Mouse (Mus musculus): ENCODE data around the gene Pcgf1. TPM values are rescaled to one million over a fixed set of nuclear protein-coding genes. Genes with fewer than 3 reads are reported as not detected.

Pcgf1 gene
- polyA plus RNA-seq, 1 experiment from 2014 or later = 19.3 TPM

DNA sequence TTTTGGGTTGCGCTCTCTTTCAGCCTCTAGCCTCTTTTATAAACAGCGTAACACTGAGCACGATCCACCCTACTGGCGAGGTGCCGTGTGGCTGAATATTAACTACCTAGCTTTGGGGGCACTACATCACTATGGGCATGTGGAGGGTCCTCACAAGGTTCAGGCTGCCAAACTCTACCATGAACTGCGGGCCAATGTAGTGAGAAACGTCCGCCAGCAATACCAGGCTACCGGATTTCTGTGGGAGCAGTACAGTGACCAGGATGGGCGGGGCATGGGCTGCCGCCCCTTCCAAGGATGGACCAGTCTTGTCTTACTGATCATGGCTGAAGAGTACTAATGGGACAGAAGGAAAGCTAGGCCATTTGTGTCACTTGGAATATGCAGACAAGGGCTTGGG is 40.7 kb downstream of the Pcgf1 start:
- H3K9ac ChIP-seq = no peak overlapping the region
- peak overlapping the region; percentile 94; the same call in 1 of the 2 replicates for H3K27ac ChIP-seq
- H3K36me3 ChIP-seq = peaks cover 38% of the 10 kb centered on the region
- no peaks in the 10 kb centered on the region for H3K27me3 ChIP-seq
- H3K9me3 ChIP-seq (replicated peaks) = no peaks in the 10 kb centered on the region
- ATAC-seq (ENCODE audit: low read depth) (no peak), DNase-seq (no peak)
- WGBS (ENCODE audit: insufficient replicate concordance) = 84% methylated on average over 11 of the region's 11 CpGs
- H3K4me3 ChIP-seq (replicated peaks) = no peak overlapping the region
- H3K4me2 ChIP-seq = no peak overlapping the region
- peaks cover 82% of the 10 kb centered on the region for H3K4me1 ChIP-seq (replicated peaks)

DNA sequence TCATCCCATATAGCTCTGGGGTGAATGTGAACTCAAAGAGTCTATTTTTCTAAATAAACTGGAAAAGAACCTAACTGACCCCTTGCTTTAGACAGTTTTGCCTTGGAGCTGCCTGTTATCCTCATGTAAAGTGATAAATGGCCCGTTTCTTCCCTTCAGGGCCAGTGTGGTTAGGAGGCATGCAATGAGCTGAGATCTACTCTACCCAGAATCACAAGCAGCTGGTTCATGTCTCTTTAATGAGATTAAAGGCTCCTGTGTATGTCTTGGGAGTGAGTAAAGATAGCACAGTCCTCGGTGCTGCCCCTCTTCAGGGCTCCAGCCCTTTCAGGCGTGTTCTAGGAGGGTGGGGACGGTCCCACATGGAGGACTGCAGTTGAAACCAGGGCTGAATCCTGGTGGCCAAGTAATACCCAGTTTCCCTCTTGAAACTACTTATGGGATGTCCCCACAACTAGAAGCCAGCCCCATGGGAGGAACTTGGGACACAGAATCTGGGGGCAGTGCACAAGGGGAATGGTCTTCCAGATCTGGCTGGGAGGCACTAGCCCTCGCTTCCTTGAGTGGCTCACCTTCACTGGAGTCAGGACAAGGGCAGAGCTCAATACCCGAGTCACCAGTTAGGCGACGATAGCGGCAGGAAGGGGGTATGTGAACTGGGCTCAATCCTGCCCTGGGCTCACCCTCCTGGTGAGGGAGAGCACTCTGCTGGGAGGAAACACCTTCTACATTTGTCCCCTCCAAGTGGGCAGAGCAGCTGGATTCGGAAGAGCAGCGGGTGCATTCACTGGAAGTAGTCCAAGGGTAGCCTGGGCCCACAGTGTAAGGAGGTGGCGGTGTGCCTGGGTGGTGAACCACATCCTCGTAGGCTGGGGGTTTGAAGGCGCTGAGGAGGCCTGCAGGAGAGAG is 41.4 kb downstream of the Pcgf1 start:
- Histone ChIP-seq H3K36me3 (peaks cover 41% of the 10 kb centered on the region), H3K9ac (peak overlapping the region; percentile 72), H3K4me1 (replicated peaks) (peaks cover 82% of the 10 kb centered on the region), H3K9me3 (replicated peaks) (no peaks in the 10 kb centered on the region), H3K27me3 (no peaks in the 10 kb centered on the region), H3K27ac (peak overlapping the region; percentile 94), H3K4me2 (peak overlapping the region; percentile 97), H3K4me3 (replicated peaks) (0 out of 2 replicates have a peak overlapping the region, but pooled peaks have one; percentile 73)
- 66% methylated on average over 14 of the region's 14 CpGs for WGBS (ENCODE audit: insufficient replicate concordance)
- DNase-seq (no peak), ATAC-seq (ENCODE audit: low read depth) (no peak)

DNA sequence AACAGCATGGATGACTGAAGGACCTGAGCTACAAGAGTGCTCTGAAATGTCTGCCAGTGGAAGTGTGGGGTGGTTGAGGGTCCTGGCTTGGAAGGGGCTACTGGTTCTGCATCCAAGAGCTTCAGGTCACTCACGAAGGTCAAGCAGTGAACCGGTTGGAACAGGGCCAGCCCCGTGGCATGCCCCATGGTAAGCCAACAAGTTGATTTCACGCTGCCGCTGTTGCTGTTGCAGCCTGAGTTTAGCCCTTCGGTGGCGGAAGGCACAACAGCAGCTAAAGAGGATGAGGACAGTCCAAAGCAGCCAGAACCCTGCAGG is 42.0 kb downstream of the Pcgf1 start:
- Histone ChIP-seq H3K4me1 (replicated peaks) (peaks cover 80% of the 10 kb centered on the region), H3K36me3 (peaks cover 41% of the 10 kb centered on the region), H3K27ac (peak overlapping the region; percentile 94), H3K9ac (peak overlapping the region; percentile 72), H3K9me3 (replicated peaks) (no peaks in the 10 kb centered on the region), H3K4me2 (peak overlapping the region; percentile 97), H3K4me3 (replicated peaks) (peak overlapping the region; percentile 73), H3K27me3 (no peaks in the 10 kb centered on the region)
- DNase-seq (no peak), ATAC-seq (ENCODE audit: low read depth) (no peak)
- 84% methylated on average over 7 of the region's 7 CpGs for WGBS (ENCODE audit: insufficient replicate concordance)

DNA sequence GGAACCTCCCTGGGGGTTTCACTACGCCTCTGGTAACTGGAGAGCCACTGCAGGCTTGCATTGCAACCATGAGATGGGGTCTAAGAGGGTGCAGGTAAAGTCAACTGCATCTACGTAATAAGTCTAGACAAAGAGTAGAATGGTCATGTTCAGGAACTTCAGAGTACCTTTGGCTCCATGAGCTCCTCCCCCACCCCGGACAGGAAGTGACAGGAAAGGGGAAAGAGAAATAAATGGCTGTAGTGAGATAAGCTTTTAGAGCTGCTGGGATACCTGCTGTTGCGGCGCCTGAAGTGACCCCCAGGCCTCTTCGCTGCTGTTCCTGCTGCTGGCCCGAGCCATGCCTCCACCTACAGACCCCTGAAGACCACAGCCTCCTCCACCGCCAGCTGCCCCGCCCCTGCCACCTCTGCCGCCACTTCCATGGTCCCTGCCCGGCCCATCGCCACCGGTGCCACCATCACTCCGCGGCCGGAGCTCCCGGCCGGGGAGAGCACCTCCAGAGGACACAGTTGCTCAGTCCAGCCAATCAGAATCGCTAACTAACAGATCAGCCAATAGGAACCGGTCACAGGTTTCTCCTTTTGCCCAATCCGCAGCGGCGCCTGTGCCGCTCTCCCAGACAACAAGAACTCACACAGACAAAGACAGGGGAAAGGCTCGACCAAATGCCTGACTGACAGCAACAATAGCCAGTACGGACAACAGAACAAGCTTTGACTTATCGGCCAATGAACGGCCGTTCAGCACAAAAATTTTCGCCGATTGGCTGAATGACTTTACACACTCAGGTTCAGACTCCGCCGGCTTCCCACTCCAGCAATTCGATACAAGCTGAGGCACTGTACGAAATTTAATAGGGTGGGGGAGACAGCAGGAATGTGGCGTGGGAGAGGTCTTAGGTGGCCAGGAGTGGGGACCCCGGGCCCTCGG is 43.5 kb downstream of the Pcgf1 start, which contains the start of gene Wbp1:
Wbp1 (minus strand) TSS at position 630 of the 933 bp plus-strand sequence.
- Histone ChIP-seq H3K9me3 (replicated peaks) (no peaks in the 10 kb centered on the region), H3K27ac (peak within 1 kb of the TSS; percentile 94), H3K9ac (peak within 1 kb of the TSS; percentile 83), H3K27me3 (no peaks in the 10 kb centered on the region), H3K4me3 (replicated peaks) (peak within 1 kb of the TSS; percentile 73), H3K4me2 (peak within 1 kb of the TSS; percentile 97), H3K36me3 (peaks cover 41% of the 10 kb centered on the region), H3K4me1 (replicated peaks) (peaks cover 77% of the 10 kb centered on the region)
- DNase-seq (peak; percentile 95), ATAC-seq (ENCODE audit: low read depth) (peak; percentile 90)
- WGBS (ENCODE audit: insufficient replicate concordance) = under 1% methylated on average over 38 of the region's 38 CpGs

DNA sequence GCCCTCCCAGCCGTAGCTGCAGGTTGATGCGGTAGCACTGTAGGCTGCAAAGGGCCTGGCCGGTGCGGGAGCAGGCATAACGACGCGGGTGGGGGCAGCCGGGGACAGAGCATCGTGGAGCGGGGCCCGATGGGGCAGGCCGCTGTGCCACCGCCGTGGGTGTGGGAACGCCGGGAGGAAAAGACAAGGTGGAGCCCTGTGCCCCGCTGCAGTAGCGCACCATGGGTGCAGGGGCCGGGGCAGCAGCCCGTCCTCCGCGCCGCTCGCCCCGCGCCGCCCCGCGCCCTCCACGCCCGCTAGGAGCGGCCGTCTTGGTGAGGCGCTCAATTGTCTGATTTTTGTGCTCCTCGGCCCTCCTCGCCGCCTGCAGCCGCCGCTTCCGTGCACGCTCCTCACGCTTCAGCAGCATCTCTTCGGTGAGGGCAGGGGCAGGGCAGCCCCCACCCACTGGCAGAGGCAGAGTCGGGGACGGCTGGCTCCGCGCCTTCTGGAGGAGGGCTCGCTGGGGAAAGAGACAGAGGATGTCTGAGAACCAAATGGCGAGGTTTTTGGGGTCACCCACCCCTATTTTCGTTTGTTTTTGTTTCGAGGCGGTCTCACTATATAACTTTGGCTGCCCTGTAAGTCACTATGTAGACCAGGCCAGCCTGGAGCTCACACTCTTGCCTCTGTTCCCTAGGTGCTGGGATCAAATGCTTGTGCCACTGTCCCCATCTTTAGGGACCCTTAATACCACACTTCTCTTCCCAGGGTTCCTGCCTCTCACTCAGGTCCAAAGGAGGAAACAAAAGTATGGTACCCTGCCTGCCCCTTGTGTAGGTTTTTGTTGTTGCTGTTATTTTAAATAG is 44.4 kb downstream of the Pcgf1 start:
- peak overlapping the region; percentile 97 for H3K4me2 ChIP-seq
- ATAC-seq (ENCODE audit: low read depth) = peak; percentile 43
- H3K9ac ChIP-seq = peak overlapping the region; percentile 83
- peaks cover 68% of the 10 kb centered on the region for H3K4me1 ChIP-seq (replicated peaks)
- H3K9me3 ChIP-seq (replicated peaks) = no peaks in the 10 kb centered on the region
- peaks cover 36% of the 10 kb centered on the region for H3K36me3 ChIP-seq
- H3K27ac ChIP-seq = peak overlapping the region; percentile 94
- WGBS (ENCODE audit: insufficient replicate concordance) = 3% methylated on average over 52 of the region's 52 CpGs
- H3K4me3 ChIP-seq (replicated peaks) = peak overlapping the region; percentile 73
- H3K27me3 ChIP-seq = no peaks in the 10 kb centered on the region
- no peak for DNase-seq

DNA sequence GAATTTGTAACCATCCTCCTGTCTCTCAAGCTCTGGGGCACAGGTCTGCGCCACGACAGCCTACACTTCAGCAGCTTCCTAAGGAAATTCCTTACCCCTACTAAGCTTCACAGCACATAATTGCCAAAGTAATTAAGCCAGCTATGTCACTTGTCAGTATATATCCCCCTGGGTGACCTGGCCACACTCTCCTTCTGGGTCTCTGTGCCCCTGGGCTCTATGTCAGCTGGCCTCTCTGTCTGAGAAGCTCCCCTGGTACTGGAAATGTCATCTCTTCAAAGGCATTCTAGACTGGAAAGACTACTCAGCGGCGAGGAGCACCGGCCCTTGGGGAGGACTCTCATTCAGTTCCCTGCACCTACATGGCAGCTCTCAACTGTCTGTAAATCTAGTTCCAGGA is 45.3 kb downstream of the Pcgf1 start:
- DNase-seq (no peak), ATAC-seq (ENCODE audit: low read depth) (no peak)
- H3K4me3 ChIP-seq (replicated peaks) = peak overlapping the region; percentile 73
- H3K9me3 ChIP-seq (replicated peaks) = no peaks in the 10 kb centered on the region
- peaks cover 27% of the 10 kb centered on the region for H3K36me3 ChIP-seq
- no peaks in the 10 kb centered on the region for H3K27me3 ChIP-seq
- H3K4me2 ChIP-seq = peak overlapping the region; percentile 97
- WGBS (ENCODE audit: insufficient replicate concordance) = 89% methylated on average over 5 of the region's 5 CpGs
- H3K27ac ChIP-seq = peak overlapping the region; percentile 94
- H3K9ac ChIP-seq = peak overlapping the region; percentile 83
- H3K4me1 ChIP-seq (replicated peaks) = peaks cover 59% of the 10 kb centered on the region

DNA sequence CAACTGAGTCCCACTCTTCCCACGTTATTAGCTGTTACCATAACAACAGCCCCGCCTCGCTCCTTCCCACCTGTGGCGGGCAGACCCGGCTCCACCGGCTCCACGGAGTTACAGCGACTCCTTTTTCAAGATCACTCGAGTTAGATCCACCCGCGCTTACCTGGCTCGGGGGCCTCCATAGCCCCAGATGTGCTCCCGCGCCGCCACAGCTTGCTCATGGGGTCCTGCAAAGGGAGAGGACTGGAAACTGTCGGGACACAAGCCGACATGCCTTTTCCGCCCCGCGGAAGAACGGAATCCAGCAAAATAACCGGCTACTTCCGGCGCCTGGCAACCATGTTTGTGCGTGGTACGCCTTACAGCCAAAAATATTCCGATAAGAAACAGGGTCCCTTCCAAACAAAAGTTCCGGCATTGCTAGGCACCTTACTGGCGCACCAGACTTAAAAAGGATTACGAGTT is 47.2 kb downstream of the Pcgf1 start:
- DNase-seq (peak; percentile 83), ATAC-seq (ENCODE audit: low read depth) (peak; percentile 11)
- Histone ChIP-seq H3K4me2 (peak overlapping the region; percentile 86), H3K27me3 (no peaks in the 10 kb centered on the region), H3K27ac (peak overlapping the region; percentile 87), H3K9me3 (replicated peaks) (no peaks in the 10 kb centered on the region), H3K4me3 (replicated peaks) (peak overlapping the region; percentile 76), H3K4me1 (replicated peaks) (peaks cover 41% of the 10 kb centered on the region), H3K9ac (peak overlapping the region; percentile 85), H3K36me3 (peaks cover 9% of the 10 kb centered on the region; the same call in 1 of the 2 replicates)
- WGBS (ENCODE audit: insufficient replicate concordance) = under 1% methylated on average over 30 of the region's 30 CpGs

DNA sequence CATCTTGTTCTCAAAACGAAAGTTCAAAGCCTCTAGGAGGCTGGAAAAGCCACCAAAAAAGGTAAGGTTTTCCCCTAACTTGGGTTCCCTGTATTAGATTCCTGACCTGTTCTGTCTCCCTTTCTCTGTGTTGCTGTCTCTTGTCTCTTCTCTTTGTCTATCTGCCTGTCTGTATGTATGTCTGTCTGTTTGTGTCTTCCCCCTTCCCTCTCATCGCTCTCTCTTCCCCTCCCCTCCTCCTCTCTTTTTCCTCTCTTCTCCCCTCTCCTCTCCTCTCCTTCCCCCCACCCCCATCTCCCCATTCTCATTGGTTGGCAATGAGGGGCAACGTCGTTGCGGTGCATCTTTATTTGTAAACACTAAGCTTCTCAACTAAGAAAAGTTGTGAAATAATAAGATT is 47.7 kb downstream of the Pcgf1 start, which contains the start of gene Ino80b:
Ino80b (minus strand) TSS at position 101 of the 400 bp plus-strand sequence.
- Histone ChIP-seq H3K27me3 (no peaks in the 10 kb centered on the region), H3K27ac (peak within 1 kb of the TSS; percentile 87), H3K9ac (peak within 1 kb of the TSS; percentile 85), H3K4me3 (replicated peaks) (peak within 1 kb of the TSS; percentile 76), H3K9me3 (replicated peaks) (no peaks in the 10 kb centered on the region), H3K4me1 (replicated peaks) (peaks cover 36% of the 10 kb centered on the region), H3K36me3 (peaks cover 9% of the 10 kb centered on the region; the same call in 1 of the 2 replicates), H3K4me2 (peak within 1 kb of the TSS; percentile 86)
- no peak for ATAC-seq (ENCODE audit: low read depth)
- 34% methylated on average over 5 of the region's 5 CpGs for WGBS (ENCODE audit: insufficient replicate concordance)
- no peak for DNase-seq

DNA sequence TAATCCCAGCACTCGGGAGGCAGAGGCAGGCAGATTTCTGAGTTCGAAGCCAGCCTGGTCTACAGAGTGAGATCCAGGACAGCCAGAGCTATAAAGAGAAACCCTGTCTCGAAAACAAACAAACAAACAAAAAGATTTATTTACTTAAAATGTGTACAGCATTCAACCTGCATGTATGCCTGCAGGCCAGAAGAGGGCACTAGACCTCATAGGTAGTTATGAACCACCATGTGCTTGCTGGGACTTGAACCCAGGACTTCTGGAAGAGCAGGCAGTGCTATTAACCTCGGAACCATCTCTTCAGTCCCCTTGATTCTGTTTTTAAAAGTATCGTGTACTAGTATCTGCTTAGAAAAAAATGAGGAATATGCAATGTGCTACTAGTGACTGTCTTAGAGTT is 49.8 kb downstream of the Pcgf1 start:
- H3K4me3 ChIP-seq (replicated peaks) = no peak overlapping the region
- H3K36me3 ChIP-seq = peaks cover 9% of the 10 kb centered on the region; the same call in 1 of the 2 replicates
- H3K27me3 ChIP-seq = no peaks in the 10 kb centered on the region
- no peak overlapping the region for H3K27ac ChIP-seq
- no peak for DNase-seq
- H3K9ac ChIP-seq = no peak overlapping the region
- H3K4me2 ChIP-seq = no peak overlapping the region
- H3K4me1 ChIP-seq (replicated peaks) = peaks cover 40% of the 10 kb centered on the region
- no peaks in the 10 kb centered on the region for H3K9me3 ChIP-seq (replicated peaks)
- no peak for ATAC-seq (ENCODE audit: low read depth)
- WGBS (ENCODE audit: insufficient replicate concordance) = 72% methylated on average over 5 of the region's 5 CpGs
